Mouse (Mus musculus): ENCODE data around the gene Mettl27.

GRCm38 (mm10) chr5:134961519-134961918, 29.4 kb downstream of the Mettl27 start:
- TF ChIP-seq CTCF (IDR thresholded peaks at IDR 0.05; ENCODE audit: low read depth, low read length) (no peak), POLR2A (IDR thresholded peaks at IDR 0.05; ENCODE audit: extremely low read depth, insufficient read depth, low read length) (no peak)

Data from liver, adult 2 months (tissue).